Mouse (Mus musculus): ENCODE measurements around the gene Nxt2. TPM values are rescaled to one million over a fixed set of nuclear protein-coding genes. Genes with fewer than 3 reads are reported as not detected.

Gene Nxt2
- total RNA-seq, 2 experiments from 2014 or later = 5.6 to 5.7 TPM

Other genes with a start within 250 kb of the Nxt2 start
- not detected for gene Gucy2f, start 29.8 kb upstream of the Nxt2 start, total RNA-seq (2021)
- gene Kcne1l, start 79.5 kb downstream of the Nxt2 start, total RNA-seq (2021) = under 1 TPM; 0.36 to 0.98 TPM
- 10 to 100 TPM; 11.1 to 12.0 TPM for gene Acsl4, start 163.8 kb downstream of the Nxt2 start, total RNA-seq (2021)

Data from heart, postnatal 14 days (tissue).